Mouse (Mus musculus): ENCODE results near the gene Dvl3.

Dvl3 gene

DNA sequence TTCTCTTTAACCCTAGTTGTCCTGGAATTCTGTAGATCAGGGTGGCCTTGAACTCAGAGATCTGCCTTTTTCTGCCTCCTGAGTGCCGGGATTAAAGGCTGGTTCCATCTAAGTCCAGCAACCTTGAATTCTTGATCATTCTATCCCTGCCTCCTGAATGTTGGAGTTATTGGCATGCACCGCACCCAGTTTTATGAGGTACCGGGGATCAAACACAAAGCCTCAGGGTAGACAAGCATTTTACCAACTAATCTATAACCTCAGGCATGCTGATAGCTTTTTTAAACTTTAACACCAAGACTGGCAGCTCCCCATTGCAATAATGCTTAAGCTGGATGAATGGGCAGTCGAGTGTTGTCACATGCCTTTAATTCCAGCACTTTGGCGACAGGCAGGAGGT, 30.6 kb downstream of the Dvl3 start:
- no peak for DNase-seq (ENCODE audit: low spot score in 2 of 2)

GRCm38 (mm10) chr16:20548096-20548948, 31.5 kb downstream of the Dvl3 start, which contains the start of gene Abcf3:
Abcf3 (plus strand) TSS chr16:20548577.
- DNase-seq (ENCODE audit: low spot score in 2 of 2): peak; percentile 97

DNA sequence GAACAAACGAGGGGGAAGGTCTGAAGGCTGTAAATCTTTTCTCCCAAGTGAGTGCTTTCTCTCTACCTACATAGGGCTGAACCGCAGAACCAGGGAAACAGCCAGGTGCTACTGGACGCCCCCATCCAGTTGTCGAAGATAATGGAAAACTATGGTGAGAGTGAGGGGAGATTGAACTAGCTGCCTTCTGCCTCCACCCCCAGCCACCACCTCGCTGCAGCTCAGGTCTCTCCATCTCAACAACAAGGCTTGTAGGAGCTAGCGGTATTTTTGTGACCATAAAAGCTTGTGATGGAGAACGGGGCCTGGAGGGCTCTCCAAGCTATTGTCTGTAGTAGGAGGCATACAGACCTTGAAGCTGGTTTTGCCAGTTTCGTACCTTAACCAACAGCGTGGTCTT, 32.4 kb downstream of the Dvl3 start:
- no peak for DNase-seq (ENCODE audit: low spot score in 2 of 2)

DNA sequence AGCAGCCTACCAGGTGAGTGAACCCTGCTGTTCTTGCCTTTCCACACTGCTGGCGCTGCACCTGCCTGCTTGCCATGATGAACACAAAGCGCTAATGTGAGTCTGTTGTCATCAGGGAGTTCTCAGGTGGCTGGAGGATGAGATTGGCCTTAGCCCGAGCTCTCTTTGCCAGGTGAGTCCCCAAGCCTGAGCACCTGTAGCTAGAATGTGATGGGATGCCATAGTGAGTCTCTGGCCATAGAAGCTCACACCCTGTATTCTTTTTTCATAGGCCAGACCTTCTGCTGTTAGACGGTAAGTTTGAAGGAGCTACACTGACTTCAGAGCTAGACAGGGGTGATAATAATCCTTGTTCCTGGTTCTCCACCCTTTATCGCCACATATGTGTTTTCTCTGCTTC, 34.9 kb downstream of the Dvl3 start:
- DNase-seq (ENCODE audit: low spot score in 2 of 2): no peak

DNA sequence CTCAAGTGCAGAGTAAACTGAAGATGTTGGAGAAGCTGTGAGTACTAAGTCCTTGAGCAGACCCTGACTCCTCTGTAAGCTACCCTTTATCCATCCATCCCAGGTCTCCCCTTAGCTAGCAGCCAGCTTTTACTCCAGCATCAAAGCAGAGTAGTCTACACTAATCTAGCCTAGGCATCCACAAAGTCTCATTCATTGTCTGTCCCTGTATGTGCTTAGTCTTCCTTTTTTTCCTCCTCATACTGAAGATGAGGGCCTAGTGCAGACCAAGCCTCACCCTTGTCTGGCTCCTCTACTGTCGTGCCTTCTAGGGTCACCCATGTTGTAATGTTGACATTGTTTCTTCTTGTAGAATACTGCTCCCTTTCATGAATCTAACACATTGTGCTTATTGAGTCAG, 35.8 kb downstream of the Dvl3 start:
- DNase-seq (ENCODE audit: low spot score in 2 of 2): no peak

GRCm38 (mm10) chr16:20555000-20555399, 38.2 kb downstream of the Dvl3 start:
- no peak for DNase-seq (ENCODE audit: low spot score in 2 of 2)

GRCm38 (mm10) chr16:20557381-20557780, 40.6 kb downstream of the Dvl3 start:
- DNase-seq (ENCODE audit: low spot score in 2 of 2): no peak

GRCm38 (mm10) chr16:20565075-20565474, 48.3 kb downstream of the Dvl3 start:
- DNase-seq (ENCODE audit: low spot score in 2 of 2): no peak

Measured in frontal cortex, postnatal 10 days (tissue).